Mouse (Mus musculus): Measurements from ENCODE around the gene Ehhadh. TPM values are rescaled to one million over a fixed set of nuclear protein-coding genes. Genes with fewer than 3 reads are reported as not detected.

Gene Ehhadh
- total and polyA plus RNA-seq, 3 experiments = 0.93 to 2.9 (median 1.1) TPM

- Histone ChIP-seq H3K9ac (ENCODE audit: insufficient read depth, low read depth) (no peak overlapping the region), H3K27me3 (replicated peaks) (no peaks in the 10 kb centered on the region), H3K9me3 (replicated peaks; ENCODE audit: low read length) (no peaks in the 10 kb centered on the region), H3K79me2 (replicated peaks; ENCODE audit: control insufficient read depth, extremely low read depth, insufficient read depth, poor library complexity, severe bottlenecking) (no peaks in the 10 kb centered on the region), H3K27ac (ENCODE audit: insufficient read depth, low read depth) (no peak overlapping the region), H3K4me3 (replicated peaks in 1 of 3; ENCODE audit: low read depth in 2 of 3, low read length in 2 of 3, poor library complexity in 1 of 3) (no peak overlapping the region), H3K4me1 (ENCODE audit: control insufficient read depth in 1 of 2, insufficient read depth in 2 of 2) (peaks cover 5 to 18% of the 10 kb centered on the region in 2 experiments), H3K36me3 (replicated peaks in 1 of 2; ENCODE audit: control insufficient read depth in 1 of 2, insufficient read depth in 1 of 2, low read length in 1 of 2) (no peaks in the 10 kb centered on the region), H3K4me2 (ENCODE audit: insufficient read depth, low read depth, poor library complexity, severe bottlenecking) (no peak overlapping the region)
- no peak for DNase-seq (ENCODE audit: extremely low read depth)
- dilution Hi-C loops (cut with MboI; ENCODE audit: extremely low pct_ligation_motif_present, extremely low pct_unique_long_range_greater_than_20kb, low sequenced_read_pairs) = no loop called here
- TF ChIP-seq USF1 (IDR thresholded peaks at IDR 0.05; ENCODE audit: low read depth, low read length) (no peak), E2F4 (IDR thresholded peaks at IDR 0.05; ENCODE audit: insufficient replicate concordance, low read depth, low read length) (no peak), KAT2A (IDR thresholded peaks at IDR 0.05; ENCODE audit: insufficient replicate concordance, low read length) (no peak), CHD1 (IDR thresholded peaks at IDR 0.05; ENCODE audit: low read depth, low read length) (no peak), PAX5 (IDR thresholded peaks at IDR 0.05; ENCODE audit: low read length) (no peak), CHD2 (IDR thresholded peaks at IDR 0.05; ENCODE audit: low read length) (no peak), UBTF (IDR thresholded peaks at IDR 0.05; ENCODE audit: low read depth, low read length) (no peak), ETS1 (conservative IDR thresholded peaks at IDR 0.05; ENCODE audit: low read depth, low read length) (no peak), ZC3H11A (IDR thresholded peaks at IDR 0.05; ENCODE audit: low read depth, low read length) (no peak), MAZ (IDR thresholded peaks at IDR 0.05; ENCODE audit: low read depth, low read length) (no peak), ZNF384 (IDR thresholded peaks at IDR 0.05; ENCODE audit: low read depth, low read length) (no peak), ZMIZ1 (IDR thresholded peaks at IDR 0.05; ENCODE audit: low read depth, low read length) (no peak), HCFC1 (IDR thresholded peaks at IDR 0.05; ENCODE audit: low read depth, low read length) (no peak), MEF2A (IDR thresholded peaks at IDR 0.05; ENCODE audit: borderline replicate concordance, low read depth, low read length) (no peak), EP300 (IDR thresholded peaks at IDR 0.05; ENCODE audit: low read length) (no peak)
- in situ Hi-C loops (cut with MboI; ENCODE audit: low pct_ligation_motif_present, low pct_unique_long_range_greater_than_20kb, low sequenced_read_pairs) = loop anchor here (10.0 to 25.0 kb wide), 2 partner anchors 177 to 289 kb away; partner anchors contain the start of gene Senp2
Observed at GRCm38 (mm10) chr16:21835584-21835931, 48.0 kb upstream of the Ehhadh start.

- TF ChIP-seq USF1 (IDR thresholded peaks at IDR 0.05; ENCODE audit: low read depth, low read length) (no peak), ZKSCAN1 (IDR thresholded peaks at IDR 0.05; ENCODE audit: borderline replicate concordance, low read depth, low read length) (no peak), MAZ (IDR thresholded peaks at IDR 0.05; ENCODE audit: low read depth, low read length) (no peak), MYC (IDR thresholded peaks at IDR 0.05; ENCODE audit: low read depth, low read length) (no peak), JUND (conservative IDR thresholded peaks at IDR 0.05; ENCODE audit: low read depth, low read length) (no peak), USF2 (conservative IDR thresholded peaks at IDR 0.05; ENCODE audit: low read depth, low read length) (no peak), SIN3A (IDR thresholded peaks at IDR 0.05; ENCODE audit: low read length) (no peak), RAD21 (IDR thresholded peaks at IDR 0.05; ENCODE audit: low read depth, low read length) (no peak), CHD2 (IDR thresholded peaks at IDR 0.05; ENCODE audit: low read length) (no peak), EP300 (IDR thresholded peaks at IDR 0.05; ENCODE audit: low read length) (no peak), POLR2A (IDR thresholded peaks at IDR 0.05; ENCODE audit: low read depth, low read length) (no peak), ELF1 (IDR thresholded peaks at IDR 0.05; ENCODE audit: low read depth, low read length) (no peak), GABPA (IDR thresholded peaks at IDR 0.05; ENCODE audit: insufficient replicate concordance, low read depth, low read length) (no peak), CHD1 (IDR thresholded peaks at IDR 0.05; ENCODE audit: low read depth, low read length) (no peak), IRF4 (IDR thresholded peaks at IDR 0.05; ENCODE audit: low read depth, low read length) (no peak), KAT2A (IDR thresholded peaks at IDR 0.05; ENCODE audit: insufficient replicate concordance, low read length) (no peak), HCFC1 (IDR thresholded peaks at IDR 0.05; ENCODE audit: low read depth, low read length) (no peak), MEF2A (IDR thresholded peaks at IDR 0.05; ENCODE audit: borderline replicate concordance, low read depth, low read length) (no peak), RCOR1 (conservative IDR thresholded peaks at IDR 0.05; ENCODE audit: low read depth, low read length) (no peak), BHLHE40 (IDR thresholded peaks at IDR 0.05; ENCODE audit: low read depth, low read length) (no peak)
- peaks cover 5 to 19% of the 10 kb centered on the region in 2 experiments for H3K4me1 ChIP-seq (ENCODE audit: control insufficient read depth in 1 of 2, insufficient read depth in 2 of 2)
- no peak overlapping the region for H3K4me2 ChIP-seq (ENCODE audit: insufficient read depth, low read depth, poor library complexity, severe bottlenecking)
- dilution Hi-C loops (cut with MboI; ENCODE audit: extremely low pct_ligation_motif_present, extremely low pct_unique_long_range_greater_than_20kb, low sequenced_read_pairs) = no loop called here
- H3K9me3 ChIP-seq (replicated peaks; ENCODE audit: low read length) = no peaks in the 10 kb centered on the region
- H3K79me2 ChIP-seq (replicated peaks; ENCODE audit: control insufficient read depth, extremely low read depth, insufficient read depth, poor library complexity, severe bottlenecking) = no peaks in the 10 kb centered on the region
- H3K9ac ChIP-seq (ENCODE audit: insufficient read depth, low read depth) = no peak overlapping the region
- no peak overlapping the region for H3K27ac ChIP-seq (ENCODE audit: insufficient read depth, low read depth)
- H3K36me3 ChIP-seq (replicated peaks in 1 of 2; ENCODE audit: control insufficient read depth in 1 of 2, insufficient read depth in 1 of 2, low read length in 1 of 2) = no peaks in the 10 kb centered on the region
- in situ Hi-C loops (cut with MboI; ENCODE audit: low pct_ligation_motif_present, low pct_unique_long_range_greater_than_20kb, low sequenced_read_pairs) = loop anchor here (10.0 to 25.0 kb wide), 2 partner anchors 177 to 290 kb away; partner anchors contain the start of gene Senp2
- H3K27me3 ChIP-seq (replicated peaks) = no peaks in the 10 kb centered on the region
- no peak overlapping the region for H3K4me3 ChIP-seq (replicated peaks in 1 of 3; ENCODE audit: low read depth in 2 of 3, low read length in 2 of 3, poor library complexity in 1 of 3)
- DNase-seq (ENCODE audit: extremely low read depth) = no peak
Observed at GRCm38 (mm10) chr16:21834866-21835583, 47.4 kb upstream of the Ehhadh start.
